Mouse (Mus musculus) MEL (cell line): ENCODE results near the gene Arhgap42. TPM values are rescaled to one million over a fixed set of nuclear protein-coding genes. Genes with fewer than 3 reads are reported as not detected.

ENCODE experiments used
- DNase-seq: peaks from one replicate; pipeline ENCODE4 v3.0.0; 2011; ENCODE audit warnings: low read depth, low spot score
- H3K27ac ChIP-seq: 2 replicates; pipeline ENCODE4 v1.5.1; 2012; ENCODE audit warnings: low read depth, mild to moderate bottlenecking, control low read depth, low read length, moderate library complexity; ENCODE audit not compliant: control insufficient read depth
- H3K27me3 ChIP-seq, 2 experiments: fragments of 150-350 bp in 1 of 2; sonication (generic) in 1 of 2; 2 replicates each; pipeline ENCODE4 v1.6.1; 2012; ENCODE audit warnings: low read length in 2 of 2, mild to moderate bottlenecking in 2 of 2, improper control_type of control experiment in 1 of 2, moderate library complexity in 1 of 2; ENCODE audit not compliant: insufficient read depth in 2 of 2, control insufficient read depth in 1 of 2
- H3K36me3 ChIP-seq, 2 experiments: 2 replicates each; pipeline ENCODE4 v1.6.1; 2012 to 2014; ENCODE audit warnings: low read length in 2 of 2, improper control_type of control experiment in 1 of 2, inconsistent platforms in 1 of 2, mild to moderate bottlenecking in 1 of 2; ENCODE audit not compliant: insufficient read depth in 2 of 2, control insufficient read depth in 1 of 2
- H3K4me1 ChIP-seq, 2 experiments: fragments of 150-350 bp in 1 of 2; sonication (generic) in 1 of 2; 2 replicates each; pipeline ENCODE4 v1.6.1; 2012; ENCODE audit warnings: low read length in 2 of 2, improper control_type of control experiment in 1 of 2, mild to moderate bottlenecking in 1 of 2; ENCODE audit not compliant: insufficient read depth in 2 of 2, control insufficient read depth in 1 of 2
- H3K4me3 ChIP-seq, 2 experiments: fragments of 150-350 bp in 1 of 2; sonication (generic) in 1 of 2; 2 replicates each; pipeline ENCODE4 v1.5.1; 2012; ENCODE audit warnings: low read depth in 2 of 2, low read length in 2 of 2, mild to moderate bottlenecking in 2 of 2, moderate library complexity in 2 of 2, control low read depth in 1 of 2, improper control_type of control experiment in 1 of 2; ENCODE audit not compliant: control insufficient read depth in 1 of 2, insufficient read depth in 1 of 2
- H3K79me2 ChIP-seq: 2 replicates; pipeline ENCODE4 v1.6.1; 2012; ENCODE audit warnings: mild to moderate bottlenecking, low read length, moderate library complexity; ENCODE audit not compliant: control insufficient read depth, poor library complexity, insufficient read depth
- H3K9ac ChIP-seq: 2 replicates; pipeline ENCODE4 v1.6.1; 2012; ENCODE audit warnings: low read depth, mild to moderate bottlenecking, control low read depth, low read length, moderate library complexity; ENCODE audit not compliant: control insufficient read depth, poor library complexity, severe bottlenecking
- H3K9me3 ChIP-seq: fragments of 150-350 bp; sonication (generic); replicated peaks from 2 replicates; pipeline ENCODE4 v1.6.1; 2012; ENCODE audit warnings: mild to moderate bottlenecking, low read length, improper control_type of control experiment, moderate library complexity; ENCODE audit not compliant: insufficient read depth
- BHLHE40 ChIP-seq: IDR thresholded peaks from 2 replicates; pipeline ENCODE4 v1.6.1; 2012; ENCODE audit warnings: low read depth, mild to moderate bottlenecking, inconsistent platforms, low read length, improper control_type of control experiment, borderline replicate concordance
- CTCF ChIP-seq, 3 experiments: IDR thresholded peaks in 2 of 3; conservative IDR thresholded peaks in 1 of 3; 2 replicates each; pipeline ENCODE4 v1.5.1; 2011 to 2012; ENCODE audit warnings: low read length in 3 of 3, low read depth in 2 of 3, mild to moderate bottlenecking in 2 of 3, improper control_type of control experiment in 1 of 3, inconsistent platforms in 1 of 3, mixed read lengths in 1 of 3, moderate library complexity in 1 of 3; ENCODE audit not compliant: control insufficient read depth in 1 of 3, insufficient read depth in 1 of 3, poor library complexity in 1 of 3, severe bottlenecking in 1 of 3
- E2F4 ChIP-seq: IDR thresholded peaks from 2 replicates; pipeline ENCODE4 v1.6.1; 2011; ENCODE audit warnings: low read depth, low read length, improper control_type of control experiment, borderline replicate concordance
- ELF1 ChIP-seq: IDR thresholded peaks from 2 replicates; pipeline ENCODE4 v1.6.1; 2014; ENCODE audit warnings: low read depth, mild to moderate bottlenecking, inconsistent platforms, low read length, improper control_type of control experiment, moderate library complexity
- EP300 ChIP-seq, 2 experiments: IDR thresholded peaks; 2 replicates each; pipeline ENCODE4 v1.6.1; 2011; ENCODE audit warnings: improper control_type of control experiment in 2 of 2, low read length in 2 of 2, low read depth in 1 of 2, mild to moderate bottlenecking in 1 of 2
- ETS1 ChIP-seq: IDR thresholded peaks from 2 replicates; pipeline ENCODE4 v1.6.1; 2012; ENCODE audit warnings: low read depth, mild to moderate bottlenecking, inconsistent platforms, low read length, improper control_type of control experiment, moderate library complexity
- GABPA ChIP-seq: IDR thresholded peaks from 2 replicates; pipeline ENCODE4 v1.6.1; 2012; ENCODE audit warnings: low read depth, mild to moderate bottlenecking, inconsistent platforms, low read length, improper control_type of control experiment, moderate library complexity
- GATA1 ChIP-seq: IDR thresholded peaks from 2 replicates; pipeline ENCODE4 v1.6.1; 2011; ENCODE audit warnings: low read depth, low read length, improper control_type of control experiment
- MAFK ChIP-seq: IDR thresholded peaks from 2 replicates; pipeline ENCODE4 v1.6.1; 2011; ENCODE audit warnings: low read depth, mild to moderate bottlenecking, low read length, improper control_type of control experiment, borderline replicate concordance
- MAZ ChIP-seq: IDR thresholded peaks from 2 replicates; pipeline ENCODE4 v1.6.1; 2012; ENCODE audit warnings: low read depth, mild to moderate bottlenecking, inconsistent platforms, low read length, improper control_type of control experiment
- MYC ChIP-seq: IDR thresholded peaks from 2 replicates; pipeline ENCODE4 v1.6.1; 2011; ENCODE audit warnings: low read depth, mild to moderate bottlenecking, low read length, improper control_type of control experiment, moderate library complexity
- POLR2AphosphoS2 ChIP-seq: IDR thresholded peaks from 2 replicates; pipeline ENCODE4 v1.6.1; 2011; ENCODE audit warnings: low read length, improper control_type of control experiment
- POLR2AphosphoS5 ChIP-seq: IDR thresholded peaks from 2 replicates; pipeline ENCODE4 v1.6.1; 2012; ENCODE audit warnings: low read depth, borderline replicate concordance, mild to moderate bottlenecking, inconsistent platforms, low read length, moderate library complexity, mixed read lengths
- RCOR1 ChIP-seq: IDR thresholded peaks from 2 replicates; pipeline ENCODE4 v1.6.1; 2012; ENCODE audit warnings: low read depth, mild to moderate bottlenecking, inconsistent platforms, low read length, improper control_type of control experiment
- SIN3A ChIP-seq: IDR thresholded peaks from 2 replicates; pipeline ENCODE4 v1.6.1; 2012; ENCODE audit warnings: low read length, improper control_type of control experiment, inconsistent platforms
- SMC3 ChIP-seq: IDR thresholded peaks from 2 replicates; pipeline ENCODE4 v1.6.1; 2011; ENCODE audit warnings: low read depth, low read length, improper control_type of control experiment
- TBP ChIP-seq: IDR thresholded peaks from 2 replicates; pipeline ENCODE4 v1.8.0; 2011; ENCODE audit warnings: low read depth, low read length, improper control_type of control experiment
- TCF12 ChIP-seq: IDR thresholded peaks from 2 replicates; pipeline ENCODE4 v1.6.1; 2014; ENCODE audit warnings: low read depth, mild to moderate bottlenecking, inconsistent platforms, low read length, improper control_type of control experiment, moderate library complexity
- USF2 ChIP-seq, 2 experiments: IDR thresholded peaks; 2 replicates each; pipeline ENCODE4 v1.6.1; 2011 to 2012; ENCODE audit warnings: improper control_type of control experiment in 2 of 2, low read length in 2 of 2, borderline replicate concordance in 1 of 2, inconsistent platforms in 1 of 2, low read depth in 1 of 2, mild to moderate bottlenecking in 1 of 2; ENCODE audit not compliant: insufficient read depth in 1 of 2
- ZKSCAN1 ChIP-seq: IDR thresholded peaks from 2 replicates; pipeline ENCODE4 v1.6.1; 2012; ENCODE audit warnings: low read depth, mild to moderate bottlenecking, inconsistent platforms, low read length, improper control_type of control experiment, moderate library complexity
- ZNF384 ChIP-seq: IDR thresholded peaks from 2 replicates; pipeline ENCODE4 v1.6.1; 2012; ENCODE audit warnings: low read depth, mild to moderate bottlenecking, inconsistent platforms, low read length, improper control_type of control experiment
- polyA plus RNA-seq, 2 experiments: library from polyadenylated mRNA; stranded (reverse) in 1 of 2; unstranded in 1 of 2; fragments of >175 nt in 1 of 2; fragments of >200 nt in 1 of 2; gene quantifications; 2 replicates each; pipeline versions ENCODE4 v1.2.1 to v1.2.4; 2012; ENCODE audit warnings: low replicate concordance in 2 of 2, low read depth in 1 of 2; ENCODE audit not compliant: insufficient read length in 2 of 2, insufficient read depth in 1 of 2, missing spikeins in 1 of 2
- total RNA-seq: library from RNA; depleted of rRNA; stranded (reverse); fragments of 300-350 nt; gene quantifications from 2 replicates; pipeline ENCODE4 v1.2.3, GENCODE M21; 2012

The Arhgap42 gene
- total and polyA plus RNA-seq, 3 experiments, result not detected

DNA sequence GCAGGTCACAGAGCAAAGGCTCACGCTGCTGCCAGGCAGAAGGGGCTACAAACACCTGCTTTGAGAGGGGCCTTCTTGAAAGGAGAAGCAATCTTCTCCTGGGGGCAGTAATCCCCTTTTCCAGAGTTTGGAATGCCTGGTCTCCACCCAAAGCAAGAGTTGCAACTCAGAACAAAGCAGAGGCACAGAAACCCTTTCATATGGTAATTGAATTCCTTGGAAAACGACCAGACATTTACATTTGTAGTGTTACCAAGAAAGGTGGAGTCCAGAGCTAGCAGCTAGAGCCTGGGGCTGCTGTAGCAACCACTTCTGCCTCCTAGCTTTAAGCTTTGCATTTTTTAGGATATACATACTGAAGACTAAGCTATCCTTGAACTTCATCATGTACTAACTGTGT, 30.4 kb upstream of the Arhgap42 start:
- Histone ChIP-seq H3K4me1 (no peaks in the 10 kb centered on the region), H3K36me3 (no peaks in the 10 kb centered on the region), H3K79me2 (no peaks in the 10 kb centered on the region), H3K9me3 (no peaks in the 10 kb centered on the region), H3K9ac (no peak overlapping the region), H3K27ac (no peak overlapping the region), H3K27me3 (no peaks in the 10 kb centered on the region), H3K4me3 (no peak overlapping the region)
- DNase-seq, result no peak
- no peak for TF ChIP-seq TCF12
- no peak for TF ChIP-seq BHLHE40
- no peak for TF ChIP-seq ELF1
- no peak for TF ChIP-seq ETS1
- no peak for TF ChIP-seq SIN3A
- TF ChIP-seq MAZ, result no peak
- no peak for TF ChIP-seq GATA1
- no peak for TF ChIP-seq USF2 (IDR thresholded peaks at IDR 0.05; ENCODE audit: borderline replicate concordance in 1 of 2, insufficient read depth in 1 of 2, low read depth in 1 of 2, low read length in 2 of 2)
- no peak for TF ChIP-seq TBP
- TF ChIP-seq RCOR1, result no peak

DNA sequence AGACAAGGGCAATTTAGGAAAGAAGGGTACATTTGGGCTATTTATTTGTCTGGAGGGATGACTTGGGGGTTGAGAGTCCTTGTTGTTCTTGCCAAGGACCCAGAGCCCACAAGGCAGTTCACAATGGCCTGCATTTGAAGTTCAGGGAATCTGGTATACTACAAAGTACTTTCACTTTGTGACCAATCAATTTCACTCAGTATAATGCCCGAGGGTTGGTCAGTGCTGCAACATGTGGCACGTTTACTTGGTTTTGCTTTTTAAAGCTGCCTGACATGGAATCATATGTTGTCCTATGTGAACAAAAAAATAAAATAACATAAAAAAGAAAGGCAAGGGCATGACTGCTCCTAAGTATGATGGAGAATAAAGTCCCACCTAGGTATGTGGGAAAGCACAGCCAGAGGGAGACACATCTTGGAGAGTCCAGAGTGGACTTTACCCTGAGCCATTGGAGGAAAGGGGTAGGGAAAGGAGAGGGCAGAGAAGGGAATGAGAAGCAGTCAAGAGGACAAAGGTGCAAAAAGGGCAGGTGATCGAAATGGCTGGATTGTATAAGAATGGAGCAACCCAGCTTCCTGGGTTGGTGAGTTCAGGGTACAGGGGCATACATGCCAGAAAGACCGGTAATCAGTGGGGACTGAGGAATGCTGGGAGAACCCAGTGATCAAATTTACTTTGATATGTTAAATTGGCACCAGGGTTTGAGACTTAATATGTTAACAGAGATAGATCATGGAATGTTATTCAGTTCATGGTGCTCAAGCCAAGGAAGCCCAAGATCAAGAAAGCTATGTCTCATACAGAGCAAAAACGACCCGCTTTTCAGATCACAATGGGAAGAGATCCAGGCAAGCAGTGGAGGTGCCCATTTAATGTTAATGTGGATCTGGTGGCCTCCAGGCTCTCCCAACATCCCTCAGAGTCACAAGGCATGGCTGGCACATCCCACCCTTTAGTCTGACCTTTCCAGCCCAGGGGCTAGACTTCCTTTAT, 29.0 kb upstream of the Arhgap42 start:
- Histone ChIP-seq H3K9ac (no peak overlapping the region), H3K27me3 (no peaks in the 10 kb centered on the region), H3K4me1 (no peaks in the 10 kb centered on the region), H3K4me3 (no peak overlapping the region), H3K36me3 (no peaks in the 10 kb centered on the region), H3K9me3 (no peaks in the 10 kb centered on the region), H3K27ac (no peak overlapping the region), H3K79me2 (no peaks in the 10 kb centered on the region)
- DNase-seq, result no peak
- TF ChIP-seq ZNF384 (no peak), SIN3A (no peak), E2F4 (no peak), CTCF (IDR thresholded peaks at IDR 0.05 in 2 of 3, conservative IDR thresholded peaks at IDR 0.05 in 1 of 3; ENCODE audit: control insufficient read depth in 1 of 3, insufficient read depth in 1 of 3, low read depth in 2 of 3, low read length in 3 of 3, poor library complexity in 1 of 3, severe bottlenecking in 1 of 3) (no peak), RCOR1 (no peak), POLR2AphosphoS2 (no peak), EP300 (IDR thresholded peaks at IDR 0.05; ENCODE audit: low read depth in 1 of 2, low read length in 2 of 2) (no peak), BHLHE40 (no peak), TBP (no peak), GABPA (no peak), MYC (no peak), SMC3 (no peak), ZKSCAN1 (no peak), MAFK (no peak), ELF1 (no peak), POLR2AphosphoS5 (no peak)
